Mouse (Mus musculus) MEL (cell line): ENCODE results near the gene Smok3b. TPM values are rescaled to one million over a fixed set of nuclear protein-coding genes. Genes with fewer than 3 reads are reported as not detected.

Source experiments
- DNase-seq: peaks from one replicate; pipeline ENCODE4 v3.0.0; 2011; ENCODE audit warnings: low read depth, low spot score
- H3K27ac ChIP-seq: 2 replicates; pipeline ENCODE4 v1.5.1; 2012; ENCODE audit warnings: low read depth, mild to moderate bottlenecking, control low read depth, low read length, moderate library complexity; ENCODE audit not compliant: control insufficient read depth
- H3K27me3 ChIP-seq, 2 experiments: fragments of 150-350 bp in 1 of 2; sonication (generic) in 1 of 2; 2 replicates each; pipeline ENCODE4 v1.6.1; 2012; ENCODE audit warnings: low read length in 2 of 2, mild to moderate bottlenecking in 2 of 2, improper control_type of control experiment in 1 of 2, moderate library complexity in 1 of 2; ENCODE audit not compliant: insufficient read depth in 2 of 2, control insufficient read depth in 1 of 2
- H3K36me3 ChIP-seq, 2 experiments: 2 replicates each; pipeline ENCODE4 v1.6.1; 2012 to 2014; ENCODE audit warnings: low read length in 2 of 2, improper control_type of control experiment in 1 of 2, inconsistent platforms in 1 of 2, mild to moderate bottlenecking in 1 of 2; ENCODE audit not compliant: insufficient read depth in 2 of 2, control insufficient read depth in 1 of 2
- H3K4me1 ChIP-seq, 2 experiments: fragments of 150-350 bp in 1 of 2; sonication (generic) in 1 of 2; 2 replicates each; pipeline ENCODE4 v1.6.1; 2012; ENCODE audit warnings: low read length in 2 of 2, improper control_type of control experiment in 1 of 2, mild to moderate bottlenecking in 1 of 2; ENCODE audit not compliant: insufficient read depth in 2 of 2, control insufficient read depth in 1 of 2
- H3K4me3 ChIP-seq, 2 experiments: fragments of 150-350 bp in 1 of 2; sonication (generic) in 1 of 2; 2 replicates each; pipeline ENCODE4 v1.5.1; 2012; ENCODE audit warnings: low read depth in 2 of 2, low read length in 2 of 2, mild to moderate bottlenecking in 2 of 2, moderate library complexity in 2 of 2, control low read depth in 1 of 2, improper control_type of control experiment in 1 of 2; ENCODE audit not compliant: control insufficient read depth in 1 of 2, insufficient read depth in 1 of 2
- H3K79me2 ChIP-seq: 2 replicates; pipeline ENCODE4 v1.6.1; 2012; ENCODE audit warnings: mild to moderate bottlenecking, low read length, moderate library complexity; ENCODE audit not compliant: control insufficient read depth, poor library complexity, insufficient read depth
- H3K9ac ChIP-seq: 2 replicates; pipeline ENCODE4 v1.6.1; 2012; ENCODE audit warnings: low read depth, mild to moderate bottlenecking, control low read depth, low read length, moderate library complexity; ENCODE audit not compliant: control insufficient read depth, poor library complexity, severe bottlenecking
- H3K9me3 ChIP-seq: fragments of 150-350 bp; sonication (generic); replicated peaks from 2 replicates; pipeline ENCODE4 v1.6.1; 2012; ENCODE audit warnings: mild to moderate bottlenecking, low read length, improper control_type of control experiment, moderate library complexity; ENCODE audit not compliant: insufficient read depth
- E2F4 ChIP-seq: IDR thresholded peaks from 2 replicates; pipeline ENCODE4 v1.6.1; 2011; ENCODE audit warnings: low read depth, low read length, improper control_type of control experiment, borderline replicate concordance
- EP300 ChIP-seq, 2 experiments: IDR thresholded peaks; 2 replicates each; pipeline ENCODE4 v1.6.1; 2011; ENCODE audit warnings: improper control_type of control experiment in 2 of 2, low read length in 2 of 2, low read depth in 1 of 2, mild to moderate bottlenecking in 1 of 2
- ETS1 ChIP-seq: IDR thresholded peaks from 2 replicates; pipeline ENCODE4 v1.6.1; 2012; ENCODE audit warnings: low read depth, mild to moderate bottlenecking, inconsistent platforms, low read length, improper control_type of control experiment, moderate library complexity
- GATA1 ChIP-seq: IDR thresholded peaks from 2 replicates; pipeline ENCODE4 v1.6.1; 2011; ENCODE audit warnings: low read depth, low read length, improper control_type of control experiment
- HCFC1 ChIP-seq: IDR thresholded peaks from 2 replicates; pipeline ENCODE4 v1.6.1; 2012; ENCODE audit warnings: low read depth, mild to moderate bottlenecking, inconsistent platforms, low read length, improper control_type of control experiment, moderate library complexity
- KAT2A ChIP-seq: conservative IDR thresholded peaks from 2 replicates; pipeline ENCODE4 v1.6.1; 2012; ENCODE audit warnings: low read depth, low read length, improper control_type of control experiment, inconsistent platforms
- MXI1 ChIP-seq: IDR thresholded peaks from 2 replicates; pipeline ENCODE4 v1.6.1; 2011; ENCODE audit warnings: mild to moderate bottlenecking, low read depth, low read length, improper control_type of control experiment
- MYB ChIP-seq: IDR thresholded peaks from 2 replicates; pipeline ENCODE4 v1.6.1; 2011; ENCODE audit warnings: mild to moderate bottlenecking, low read depth, low read length, improper control_type of control experiment
- MYC ChIP-seq: IDR thresholded peaks from 2 replicates; pipeline ENCODE4 v1.6.1; 2011; ENCODE audit warnings: low read depth, mild to moderate bottlenecking, low read length, improper control_type of control experiment, moderate library complexity
- NRF1 ChIP-seq: IDR thresholded peaks from 2 replicates; pipeline ENCODE4 v1.6.1; 2014; ENCODE audit warnings: low read depth, mild to moderate bottlenecking, inconsistent platforms, low read length, improper control_type of control experiment, moderate library complexity; ENCODE audit not compliant: poor library complexity, insufficient read depth, severe bottlenecking
- POLR2A ChIP-seq, 2 experiments: IDR thresholded peaks; 2 replicates each; pipeline ENCODE4 v1.6.1; 2011 to 2012; ENCODE audit warnings: low read length in 2 of 2, mild to moderate bottlenecking in 2 of 2, control low read depth in 1 of 2, improper control_type of control experiment in 1 of 2, low read depth in 1 of 2, moderate library complexity in 1 of 2; ENCODE audit not compliant: control insufficient read depth in 1 of 2, insufficient read depth in 1 of 2, poor library complexity in 1 of 2
- POLR2AphosphoS2 ChIP-seq: IDR thresholded peaks from 2 replicates; pipeline ENCODE4 v1.6.1; 2011; ENCODE audit warnings: low read length, improper control_type of control experiment
- POLR2AphosphoS5 ChIP-seq: IDR thresholded peaks from 2 replicates; pipeline ENCODE4 v1.6.1; 2012; ENCODE audit warnings: low read depth, borderline replicate concordance, mild to moderate bottlenecking, inconsistent platforms, low read length, moderate library complexity, mixed read lengths
- RAD21 ChIP-seq: IDR thresholded peaks from 2 replicates; pipeline ENCODE4 v1.6.1; 2011; ENCODE audit warnings: mild to moderate bottlenecking, low read depth, low read length, improper control_type of control experiment
- RCOR1 ChIP-seq: IDR thresholded peaks from 2 replicates; pipeline ENCODE4 v1.6.1; 2012; ENCODE audit warnings: low read depth, mild to moderate bottlenecking, inconsistent platforms, low read length, improper control_type of control experiment
- SMC3 ChIP-seq: IDR thresholded peaks from 2 replicates; pipeline ENCODE4 v1.6.1; 2011; ENCODE audit warnings: low read depth, low read length, improper control_type of control experiment
- TAL1 ChIP-seq: IDR thresholded peaks from 2 replicates; pipeline ENCODE4 v1.6.1; 2012; ENCODE audit warnings: mild to moderate bottlenecking, inconsistent platforms, low read length, moderate library complexity, mixed read lengths
- TCF12 ChIP-seq: IDR thresholded peaks from 2 replicates; pipeline ENCODE4 v1.6.1; 2014; ENCODE audit warnings: low read depth, mild to moderate bottlenecking, inconsistent platforms, low read length, improper control_type of control experiment, moderate library complexity
- UBTF ChIP-seq: IDR thresholded peaks from 2 replicates; pipeline ENCODE4 v1.6.1; 2012; ENCODE audit warnings: low read depth, mild to moderate bottlenecking, inconsistent platforms, low read length, improper control_type of control experiment, moderate library complexity, borderline replicate concordance; ENCODE audit not compliant: insufficient read depth
- USF1 ChIP-seq: IDR thresholded peaks from 2 replicates; pipeline ENCODE4 v1.6.1; 2014; ENCODE audit warnings: low read depth, mild to moderate bottlenecking, inconsistent platforms, low read length, improper control_type of control experiment, moderate library complexity
- USF2 ChIP-seq, 2 experiments: IDR thresholded peaks; 2 replicates each; pipeline ENCODE4 v1.6.1; 2011 to 2012; ENCODE audit warnings: improper control_type of control experiment in 2 of 2, low read length in 2 of 2, borderline replicate concordance in 1 of 2, inconsistent platforms in 1 of 2, low read depth in 1 of 2, mild to moderate bottlenecking in 1 of 2; ENCODE audit not compliant: insufficient read depth in 1 of 2
- ZC3H11A ChIP-seq: IDR thresholded peaks from 2 replicates; pipeline ENCODE4 v1.6.1; 2012; ENCODE audit warnings: low read depth, mild to moderate bottlenecking, inconsistent platforms, low read length, improper control_type of control experiment
- ZKSCAN1 ChIP-seq: IDR thresholded peaks from 2 replicates; pipeline ENCODE4 v1.6.1; 2012; ENCODE audit warnings: low read depth, mild to moderate bottlenecking, inconsistent platforms, low read length, improper control_type of control experiment, moderate library complexity
- ZMIZ1 ChIP-seq: IDR thresholded peaks from 2 replicates; pipeline ENCODE4 v1.6.1; 2012; ENCODE audit warnings: low read depth, mild to moderate bottlenecking, inconsistent platforms, low read length, improper control_type of control experiment, moderate library complexity
- ZNF384 ChIP-seq: IDR thresholded peaks from 2 replicates; pipeline ENCODE4 v1.6.1; 2012; ENCODE audit warnings: low read depth, mild to moderate bottlenecking, inconsistent platforms, low read length, improper control_type of control experiment
- polyA plus RNA-seq, 2 experiments: library from polyadenylated mRNA; stranded (reverse) in 1 of 2; unstranded in 1 of 2; fragments of >175 nt in 1 of 2; fragments of >200 nt in 1 of 2; gene quantifications; 2 replicates each; pipeline versions ENCODE4 v1.2.1 to v1.2.4; 2012; ENCODE audit warnings: low replicate concordance in 2 of 2, low read depth in 1 of 2; ENCODE audit not compliant: insufficient read length in 2 of 2, insufficient read depth in 1 of 2, missing spikeins in 1 of 2
- total RNA-seq: library from RNA; depleted of rRNA; stranded (reverse); fragments of 300-350 nt; gene quantifications from 2 replicates; pipeline ENCODE4 v1.2.3, GENCODE M21; 2012

Gene Smok3b
- total and polyA plus RNA-seq, 3 experiments = not detected

DNA sequence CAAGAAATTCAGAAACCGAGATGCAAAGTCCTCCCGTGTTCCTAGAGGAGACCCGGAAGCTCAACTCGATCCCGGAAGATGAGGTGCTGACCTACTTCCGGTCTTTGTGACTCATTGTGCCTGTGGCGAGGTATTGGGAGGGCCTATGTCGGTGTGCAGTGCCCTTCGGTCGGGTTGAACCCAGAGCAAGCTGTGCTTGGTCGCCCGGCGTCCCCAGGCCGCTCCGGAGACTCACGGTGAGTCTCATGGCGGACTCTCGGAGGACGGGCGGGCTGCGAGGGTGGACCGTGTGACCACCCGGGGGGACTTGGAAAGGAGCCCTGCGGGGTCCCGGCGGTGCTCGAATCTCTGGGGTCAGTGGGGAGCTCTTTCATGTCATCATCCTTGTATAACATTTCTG lies 63.8 kb downstream of the Smok3b start, which contains the start of gene Zkscan1 (continued):
- no peak for TF ChIP-seq UBTF
- no peak for TF ChIP-seq ZNF384
- TF ChIP-seq TCF12 = peak; percentile 67
- no peak for TF ChIP-seq ETS1
- peak; percentile 61; the same call in 1 of the 2 replicates for TF ChIP-seq MXI1
- no peak for TF ChIP-seq RAD21
- TF ChIP-seq, all 39 proteins: peak for 14

GRCm38 (mm10) chr5:138085421-138085911 lies 64.2 kb downstream of the Smok3b start:
- Histone ChIP-seq H3K36me3 (peaks cover 3 to 20% of the 10 kb centered on the region in 2 experiments), H3K9me3 (no peaks in the 10 kb centered on the region), H3K4me1 (peaks cover 2 to 4% of the 10 kb centered on the region in 2 experiments; a peak in 3 of 4 replicates), H3K27me3 (peaks cover 0 to 2% of the 10 kb centered on the region in 2 experiments; a peak in 1 of 4 replicates), H3K79me2 (peaks cover 42% of the 10 kb centered on the region), H3K4me3 (peak overlapping the region; percentile 89 to 91), H3K27ac (peak overlapping the region; percentile 36), H3K9ac (peak overlapping the region; percentile 97)
- no peak for TF ChIP-seq E2F4
- 0 out of 2 replicates have a peak, but pooled peaks have one; percentile 4 for TF ChIP-seq GATA1
- no peak; a peak in 1 of 4 replicates for TF ChIP-seq EP300 (IDR thresholded peaks at IDR 0.05; ENCODE audit: low read depth in 1 of 2, low read length in 2 of 2)
- no peak for TF ChIP-seq USF1
- TF ChIP-seq USF2 (IDR thresholded peaks at IDR 0.05; ENCODE audit: borderline replicate concordance in 1 of 2, insufficient read depth in 1 of 2, low read depth in 1 of 2, low read length in 2 of 2) = no peak
- TF ChIP-seq HCFC1 = no peak
- no peak for TF ChIP-seq SMC3
- no peak for TF ChIP-seq POLR2AphosphoS5
- no peak for TF ChIP-seq MYB
- no peak for DNase-seq

DNA sequence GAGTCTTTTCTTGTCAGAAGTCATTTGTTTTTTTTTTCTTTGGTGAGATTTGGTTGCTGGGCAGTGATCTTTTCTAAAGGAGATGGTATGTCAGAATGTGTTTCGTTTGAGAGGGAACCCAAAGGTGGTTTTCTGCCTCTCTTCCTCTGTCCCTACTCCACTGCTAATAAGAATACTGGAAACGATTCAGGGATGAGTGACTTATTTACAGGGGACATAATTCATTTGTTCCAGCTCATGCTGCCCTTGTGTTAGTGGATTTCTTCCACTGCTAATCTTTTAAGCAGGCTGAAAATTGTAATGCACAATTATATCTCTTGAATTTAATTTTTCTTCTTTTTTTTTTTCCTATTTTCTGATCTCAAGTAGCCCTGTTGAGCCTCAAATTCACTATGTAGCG lies 65.6 kb downstream of the Smok3b start:
- Histone ChIP-seq H3K79me2 (peaks cover 44% of the 10 kb centered on the region), H3K9me3 (no peaks in the 10 kb centered on the region), H3K9ac (no peak overlapping the region; the same call in 1 of the 2 replicates), H3K36me3 (peaks cover 3 to 20% of the 10 kb centered on the region in 2 experiments), H3K27me3 (no peaks in the 10 kb centered on the region), H3K4me3 (0 out of 4 replicates have a peak overlapping the region, but pooled peaks of 1 of the 2 experiments have one; percentile 8), H3K27ac (no peak overlapping the region), H3K4me1 (peaks cover 2 to 4% of the 10 kb centered on the region in 2 experiments; a peak in 3 of 4 replicates)
- DNase-seq = no peak
- TF ChIP-seq MXI1 = no peak
- no peak for TF ChIP-seq NRF1
- no peak for TF ChIP-seq TAL1
- no peak for TF ChIP-seq SMC3
- TF ChIP-seq USF2 (IDR thresholded peaks at IDR 0.05; ENCODE audit: borderline replicate concordance in 1 of 2, insufficient read depth in 1 of 2, low read depth in 1 of 2, low read length in 2 of 2) = no peak
- no peak for TF ChIP-seq RAD21
- TF ChIP-seq GATA1 = no peak
- no peak for TF ChIP-seq ETS1
- no peak for TF ChIP-seq ZKSCAN1
- TF ChIP-seq ZNF384 = no peak
- TF ChIP-seq ZMIZ1 = no peak
- TF ChIP-seq EP300 (IDR thresholded peaks at IDR 0.05; ENCODE audit: low read depth in 1 of 2, low read length in 2 of 2) = no peak
- no peak for TF ChIP-seq POLR2A (IDR thresholded peaks at IDR 0.05; ENCODE audit: control insufficient read depth in 1 of 2, insufficient read depth in 1 of 2, low read depth in 1 of 2, low read length in 2 of 2, poor library complexity in 1 of 2)
- no peak for TF ChIP-seq MYC
- no peak for TF ChIP-seq POLR2AphosphoS2
- no peak for TF ChIP-seq RCOR1
- no peak for TF ChIP-seq ZC3H11A
- no peak for TF ChIP-seq KAT2A
